Mouse (Mus musculus) A20 (cell line): ENCODE data around the gene Cd24a.

Experiments used
- DNase-seq: peaks from one replicate; pipeline ENCODE4 v3.0.0-alpha.2; 2011; ENCODE audit warnings: low read depth, low spot score

Gene Cd24a

DNA sequence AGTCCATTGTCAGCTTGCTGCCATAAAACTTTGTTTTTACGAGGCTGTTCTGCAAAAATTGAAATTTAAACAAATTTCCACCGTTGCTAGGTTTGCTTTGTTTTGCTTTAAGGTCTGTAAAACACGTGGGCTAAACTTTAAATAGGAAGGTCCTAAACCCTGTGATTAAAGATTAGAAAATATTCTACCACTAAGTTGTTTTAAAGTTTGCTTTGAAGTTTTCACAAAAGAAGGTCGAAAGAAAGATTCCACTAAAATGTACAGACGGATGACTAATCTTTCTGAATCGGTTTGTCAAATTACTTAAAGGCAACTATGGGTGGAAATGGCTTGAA lies at the start of gene Cd24a:
Gene Cd24a, plus strand, starts transcription at position 288 of the 335 bp plus-strand sequence.
- no peak for DNase-seq

DNA sequence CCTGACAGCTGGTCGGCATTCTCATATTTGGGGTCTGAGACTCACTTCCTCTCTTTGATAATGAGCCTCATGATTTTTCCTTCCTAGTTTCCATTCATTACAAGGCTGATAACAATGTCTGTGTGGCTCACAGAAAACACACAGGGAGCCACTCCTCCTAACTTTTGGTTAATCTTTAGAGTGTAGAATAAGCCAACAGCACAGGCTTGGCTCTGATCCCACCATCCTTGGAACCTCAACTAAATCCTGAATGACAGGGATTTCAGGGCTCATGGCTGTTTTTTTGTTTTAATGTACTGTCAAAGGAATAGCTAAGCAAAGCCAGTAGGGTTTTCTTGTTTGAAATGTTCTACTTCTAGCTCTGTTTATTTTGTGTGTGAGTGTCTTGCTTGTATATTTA lies 43.7 kb upstream of the Cd24a start:
- no peak for DNase-seq

DNA sequence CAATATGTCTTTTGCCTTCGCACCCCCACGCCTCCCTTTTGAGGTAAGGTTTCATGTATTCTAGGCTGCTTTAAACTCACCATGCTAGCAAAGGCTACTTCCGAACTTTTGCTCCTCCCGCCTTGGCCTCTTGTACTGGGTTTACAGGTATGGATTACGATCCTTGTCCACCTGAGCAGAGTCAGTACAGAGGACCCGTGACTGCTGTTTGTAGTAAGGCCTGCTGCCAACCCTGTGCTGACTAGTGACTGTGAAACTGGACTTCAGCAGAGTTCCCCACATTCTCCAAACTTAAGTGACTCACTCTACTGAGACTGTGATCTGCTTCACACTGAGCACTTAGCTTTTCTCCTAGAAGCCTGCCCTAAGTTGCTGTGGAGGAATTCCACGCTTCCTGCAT lies 40.4 kb upstream of the Cd24a start:
- no peak for DNase-seq

DNA sequence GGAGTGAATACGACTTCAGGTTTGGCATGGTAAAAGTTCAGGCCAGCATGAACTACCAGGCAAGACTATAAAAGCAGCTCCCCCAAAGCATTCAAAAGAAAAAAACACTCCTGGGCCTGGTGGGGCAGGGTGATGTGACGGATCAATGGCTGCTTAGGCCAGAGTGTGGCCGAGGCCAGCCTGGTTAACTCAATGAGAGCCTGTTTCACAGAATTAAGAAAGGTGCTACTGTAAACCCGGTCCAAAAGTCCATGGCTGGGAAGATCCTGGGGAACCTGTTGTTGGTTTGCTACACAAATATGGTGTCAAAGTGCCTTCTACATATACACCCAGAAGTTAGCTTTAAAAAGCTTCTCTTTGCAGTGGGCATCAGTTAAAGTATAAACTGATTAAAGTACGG lies 39.3 kb upstream of the Cd24a start:
- DNase-seq: no peak

DNA sequence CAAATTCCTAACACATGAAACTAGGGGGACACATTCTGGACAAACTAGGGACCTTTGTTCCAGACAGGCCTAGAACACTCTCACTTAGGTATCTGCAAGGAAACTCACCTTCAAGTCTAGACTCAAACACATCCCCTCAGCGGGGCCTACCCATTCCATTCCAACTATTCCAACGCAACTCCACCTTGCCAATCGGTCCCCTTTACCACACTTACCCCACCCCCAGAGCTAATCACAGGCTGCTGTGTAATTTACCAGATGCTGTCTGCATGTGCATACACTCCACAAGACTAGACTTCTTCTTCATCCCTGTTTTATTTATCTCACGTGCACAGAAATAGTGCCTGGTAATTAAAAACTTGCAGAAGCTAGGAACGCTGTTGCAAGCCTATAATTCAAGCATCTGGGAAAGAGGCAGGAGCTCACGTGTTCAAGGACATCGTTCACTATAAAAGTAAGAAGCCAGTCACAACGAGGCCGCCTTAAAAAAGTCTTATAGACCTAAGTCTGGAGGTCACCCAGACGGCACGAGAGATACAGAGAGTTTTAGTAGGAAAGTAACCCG lies 38.3 kb upstream of the Cd24a start:
- DNase-seq: no peak

DNA sequence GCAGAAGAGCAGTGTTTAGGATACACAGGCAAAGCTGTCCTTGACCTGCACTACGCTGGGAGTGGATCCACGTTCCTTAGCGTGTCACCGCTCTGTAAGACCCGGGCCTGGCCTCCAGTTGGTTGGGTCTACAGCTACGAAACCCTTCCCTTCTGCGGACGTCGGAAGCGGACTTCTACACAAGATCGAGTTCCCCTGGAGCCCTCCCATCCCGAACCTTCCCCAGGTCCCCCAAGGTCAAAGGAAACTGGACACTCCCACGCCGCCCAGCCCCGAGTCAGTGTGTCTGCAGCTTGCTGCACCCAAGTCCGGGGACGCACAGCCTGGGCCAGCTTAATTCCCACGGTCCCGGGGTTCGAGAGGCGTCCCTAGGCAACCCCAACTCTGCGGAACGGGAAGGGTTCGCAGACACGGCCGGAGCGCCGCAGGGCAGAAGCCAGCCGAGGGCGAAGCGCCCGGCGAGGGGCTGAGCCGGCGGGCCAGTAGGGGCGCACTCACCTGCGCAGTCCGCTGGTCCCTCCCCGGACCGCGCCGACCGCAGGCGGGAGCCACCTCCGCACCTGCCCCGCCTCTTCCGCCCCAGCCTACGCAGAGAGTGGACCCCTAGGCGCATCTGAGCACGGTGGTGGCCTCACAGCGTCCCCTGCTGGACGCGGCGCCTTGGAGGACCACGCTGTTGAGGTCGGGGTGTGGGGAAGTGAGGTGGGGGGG lies 37.5 kb upstream of the Cd24a start, which contains the start of gene 1700021F05Rik:
Gene 1700021F05Rik, minus strand, starts transcription at position 553 of the 711 bp plus-strand sequence.
- DNase-seq: peak; percentile 97

DNA sequence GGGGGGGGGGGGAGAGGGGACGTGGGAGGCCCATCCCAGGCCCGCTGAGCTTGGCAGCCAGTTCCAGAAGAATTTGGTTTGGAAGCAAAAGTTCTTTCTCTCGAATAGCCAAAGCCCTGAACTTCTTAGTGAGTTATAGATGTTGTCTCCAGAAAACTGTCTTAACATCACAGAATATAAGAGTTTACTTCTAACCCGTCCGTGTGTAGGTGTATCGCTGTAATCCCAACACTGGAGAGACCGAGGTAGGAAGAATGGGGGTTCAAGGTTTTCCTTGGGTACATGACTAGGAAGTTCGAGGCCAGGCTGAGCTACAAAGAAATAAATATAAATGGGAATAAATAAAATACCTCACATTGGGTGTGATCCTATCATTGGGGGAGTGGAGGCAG lies 36.9 kb upstream of the Cd24a start:
- no peak for DNase-seq

DNA sequence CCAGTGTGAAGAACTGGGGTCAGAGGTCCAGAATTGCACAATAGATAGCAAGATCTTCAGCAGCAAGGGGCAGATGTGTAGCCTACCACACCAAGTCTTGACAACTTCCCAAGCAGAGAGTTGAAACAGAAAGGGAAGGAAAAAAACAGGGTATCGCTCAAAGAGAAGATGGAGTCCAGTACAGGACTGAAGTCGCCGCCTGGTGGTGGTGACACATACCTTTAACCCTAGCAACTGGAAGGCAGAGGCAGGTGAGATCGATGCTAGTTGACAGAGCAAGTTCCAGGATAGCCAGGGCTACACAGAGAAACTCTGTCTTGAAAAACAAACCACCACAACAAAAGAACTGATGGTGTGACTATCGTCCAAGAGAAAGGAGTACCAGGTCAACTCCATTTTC lies 28.7 kb upstream of the Cd24a start:
- peak; percentile 71 for DNase-seq

DNA sequence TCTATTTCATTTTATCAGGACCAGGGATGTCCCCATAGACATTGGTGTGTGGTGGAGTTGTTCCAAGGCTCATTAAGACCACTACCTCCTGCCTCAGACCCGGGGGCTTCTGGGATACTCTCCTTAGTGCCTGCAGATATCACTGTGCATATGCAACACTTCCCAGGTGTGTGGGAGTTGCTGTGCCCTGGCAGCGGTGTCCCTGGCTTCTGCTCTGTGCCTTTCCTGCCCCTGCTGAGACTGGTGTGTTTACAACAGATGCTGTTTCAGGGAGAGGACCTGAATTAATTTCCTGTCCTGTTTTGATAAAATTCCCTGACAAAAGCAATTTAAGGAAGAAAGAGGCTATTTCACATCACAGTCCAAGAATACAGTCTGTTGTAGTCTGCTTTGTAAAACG lies 27.2 kb upstream of the Cd24a start:
- DNase-seq: no peak

DNA sequence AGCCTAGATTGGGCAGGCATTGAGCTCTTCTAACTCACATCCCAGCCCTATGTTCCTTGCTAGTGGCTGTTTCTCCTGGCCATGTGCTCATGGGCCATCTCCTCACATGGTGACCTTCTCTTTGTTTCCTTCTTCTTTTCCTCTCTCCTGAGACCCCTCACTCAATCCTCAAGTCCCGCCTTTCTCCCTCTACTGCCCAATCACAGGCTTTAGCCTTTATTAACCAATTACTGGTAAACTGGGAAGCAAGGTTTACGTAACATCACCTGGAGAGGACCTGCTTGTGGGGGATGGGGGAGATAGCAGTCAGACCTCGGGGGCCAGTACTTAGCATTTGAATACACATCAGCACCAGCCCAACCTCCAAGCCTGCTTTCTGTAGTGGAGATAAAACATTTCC lies 26.7 kb upstream of the Cd24a start:
- DNase-seq: no peak

DNA sequence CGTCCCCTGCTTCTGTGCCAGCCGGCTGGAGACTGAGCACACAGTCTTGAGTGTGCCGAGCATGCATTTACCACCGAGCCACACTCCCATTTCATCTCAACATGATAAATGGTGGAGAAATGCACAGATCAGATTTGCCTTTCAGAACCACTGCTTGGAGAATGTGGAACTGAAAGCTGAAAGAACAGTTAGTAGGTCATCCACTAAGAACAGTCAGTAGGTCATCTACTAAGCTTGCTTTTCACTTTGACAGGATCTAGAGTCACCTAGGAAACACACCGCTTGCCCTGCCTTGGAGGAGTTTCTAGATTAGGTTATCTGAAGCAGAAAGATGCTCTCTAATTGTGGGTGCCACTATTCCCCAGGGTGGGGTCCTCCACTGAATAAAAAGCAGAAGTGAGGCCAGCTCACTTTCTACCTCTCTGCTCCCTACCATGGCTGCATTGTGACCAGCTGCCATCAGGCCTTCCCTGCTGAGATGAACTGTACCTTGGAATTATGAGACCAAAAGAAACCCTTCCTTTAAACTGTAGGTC lies 20.4 kb upstream of the Cd24a start:
- DNase-seq: peak; percentile 72

DNA sequence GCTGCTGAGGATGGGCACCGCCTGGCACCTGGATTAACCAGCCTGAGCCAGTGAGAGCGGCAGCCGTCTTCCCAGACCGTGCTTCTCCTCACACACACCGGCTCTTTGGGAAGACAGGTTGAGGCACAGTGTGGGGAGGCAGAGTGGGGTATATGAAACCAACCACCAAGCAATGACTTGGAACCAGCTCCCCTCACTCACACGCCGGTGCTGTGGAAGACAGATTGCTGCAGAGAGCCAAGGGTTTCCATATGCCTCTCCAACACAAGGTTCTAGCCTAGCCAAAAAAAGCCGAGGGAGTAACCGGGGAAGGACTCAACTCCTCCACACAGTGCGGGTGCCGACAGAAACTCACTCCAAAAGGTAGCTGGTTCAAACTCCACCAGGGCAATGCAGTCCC lies 18.8 kb upstream of the Cd24a start:
- DNase-seq: no peak

DNA sequence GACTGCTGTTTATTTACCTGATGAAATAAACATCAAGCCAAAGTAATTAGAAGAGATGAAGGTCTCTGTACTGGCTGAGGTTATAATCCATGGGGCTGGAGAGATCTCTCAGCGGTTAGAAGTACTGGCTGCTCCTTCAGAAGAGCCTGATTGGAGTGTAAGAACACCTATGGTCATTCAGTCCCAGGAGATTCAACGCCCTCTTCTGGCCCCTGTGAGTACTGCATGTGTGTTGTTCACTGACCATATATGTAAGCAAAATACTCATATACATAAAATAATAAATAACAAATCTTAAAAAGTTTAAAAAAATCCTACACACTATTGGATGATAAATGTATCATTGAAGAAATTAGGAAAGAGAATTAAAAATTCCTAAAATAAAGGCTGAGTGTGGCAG lies 17.3 kb upstream of the Cd24a start:
- DNase-seq: peak; percentile 56

DNA sequence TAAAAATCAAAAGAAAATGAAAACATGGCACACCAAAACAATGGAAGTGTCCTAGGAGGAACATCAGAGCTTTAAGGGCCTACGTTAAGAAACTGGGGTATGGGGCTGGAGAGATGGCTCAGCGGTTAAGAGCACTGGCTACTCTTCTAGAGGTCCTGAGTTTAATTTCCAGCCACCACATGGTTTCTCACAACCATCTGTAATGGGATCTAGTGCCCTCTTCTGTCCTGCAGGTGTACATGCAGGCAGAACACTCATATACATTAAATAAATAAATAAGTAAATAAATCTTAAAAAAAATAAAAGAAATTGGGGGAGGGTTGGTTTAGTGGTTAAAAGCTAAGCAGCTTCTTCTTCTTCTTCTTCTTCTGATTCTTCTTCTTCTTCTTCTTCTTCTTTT lies 16.8 kb upstream of the Cd24a start:
- DNase-seq: no peak

DNA sequence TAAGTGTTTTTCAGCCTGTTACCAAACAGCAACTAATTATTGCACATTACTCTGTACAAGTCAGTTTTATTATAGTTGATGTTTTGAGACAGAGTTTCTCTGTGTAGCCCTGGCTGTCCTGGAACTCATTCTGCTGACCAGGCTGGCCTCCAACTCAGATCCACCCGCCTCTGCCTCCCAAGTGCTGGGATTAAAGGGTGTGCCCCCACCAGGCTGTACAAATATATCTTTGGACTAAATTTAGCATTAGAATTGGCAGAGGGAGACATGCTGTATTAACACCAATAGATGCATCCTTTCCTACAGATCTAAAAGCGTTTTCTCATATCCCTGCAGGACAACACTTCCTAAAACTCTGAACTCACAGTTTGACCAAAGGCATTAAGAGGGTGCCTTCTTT lies 3.7 kb upstream of the Cd24a start:
- DNase-seq: no peak

DNA sequence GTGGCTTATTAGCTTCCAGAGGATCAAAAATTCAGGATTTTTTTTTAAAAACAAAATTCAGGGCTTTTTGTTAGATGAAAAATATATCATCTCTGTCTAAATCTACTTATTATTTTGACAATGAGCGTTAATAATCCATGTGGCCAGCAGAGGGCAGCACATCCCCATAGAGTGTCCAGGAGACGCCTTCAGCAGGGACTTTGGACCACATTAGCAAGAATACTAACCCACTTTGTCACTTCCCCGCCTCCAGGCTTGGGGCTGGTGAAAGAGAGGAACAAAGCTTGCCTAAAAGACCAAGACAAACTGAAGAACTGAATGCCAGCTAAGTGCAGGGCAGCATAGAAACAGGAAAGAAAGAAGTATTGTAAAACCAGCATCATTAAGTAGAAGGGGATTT lies 3.1 kb upstream of the Cd24a start:
- DNase-seq: peak; percentile 86

DNA sequence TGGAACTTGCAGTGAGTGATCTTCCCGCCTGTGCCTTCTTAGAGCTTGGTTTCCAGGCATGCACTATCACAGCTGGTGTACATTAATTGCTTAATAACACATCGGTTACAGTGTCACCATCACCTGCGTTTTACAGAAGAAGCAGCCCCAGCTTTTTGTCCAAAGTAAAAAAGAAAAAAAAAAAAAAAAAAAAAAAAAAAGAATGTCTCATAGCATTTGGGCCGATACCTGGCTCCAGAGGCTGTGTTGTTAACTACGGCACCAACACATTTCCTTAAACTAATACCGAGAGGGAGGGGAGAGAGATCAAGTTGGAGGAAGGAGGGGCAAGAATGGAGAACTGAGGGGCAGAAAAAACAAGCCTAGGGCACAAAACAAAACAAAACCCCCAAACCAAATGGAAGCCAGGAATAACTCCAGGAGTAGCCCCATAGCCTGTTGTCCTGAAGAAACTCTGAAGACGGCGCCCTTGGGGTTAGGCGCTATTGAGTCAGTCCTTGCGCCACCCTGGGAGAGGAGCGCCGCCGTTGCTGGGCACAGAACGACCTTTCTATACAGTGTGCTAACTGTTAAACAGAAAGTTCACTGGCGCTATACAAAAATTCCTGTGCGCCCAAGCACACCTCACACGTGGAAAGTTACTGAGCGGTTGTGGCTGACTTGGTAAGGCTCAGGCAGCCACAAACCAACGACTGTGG lies 636 bp upstream of the Cd24a start:
- DNase-seq: peak; percentile 84

DNA sequence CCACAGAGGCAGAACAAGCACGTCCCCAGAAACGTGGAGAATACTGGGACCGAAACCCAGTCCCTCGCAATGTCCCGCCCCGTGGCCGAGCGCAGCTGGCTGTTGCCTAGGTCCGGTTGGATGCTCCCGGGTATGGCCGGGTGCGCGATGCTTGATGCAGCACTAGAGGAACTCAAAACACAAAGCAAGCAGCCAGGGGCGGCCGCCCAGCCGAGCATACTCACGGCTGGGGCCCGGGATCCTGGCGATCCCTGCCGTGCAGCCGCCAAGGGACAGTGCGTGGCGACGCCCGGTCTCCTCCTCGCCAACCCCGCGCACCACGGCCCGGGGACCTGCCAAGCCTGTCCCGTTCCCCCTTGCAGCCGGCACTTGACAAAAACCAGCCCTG lies 276 bp downstream of the Cd24a start:
- DNase-seq: peak; percentile 91

DNA sequence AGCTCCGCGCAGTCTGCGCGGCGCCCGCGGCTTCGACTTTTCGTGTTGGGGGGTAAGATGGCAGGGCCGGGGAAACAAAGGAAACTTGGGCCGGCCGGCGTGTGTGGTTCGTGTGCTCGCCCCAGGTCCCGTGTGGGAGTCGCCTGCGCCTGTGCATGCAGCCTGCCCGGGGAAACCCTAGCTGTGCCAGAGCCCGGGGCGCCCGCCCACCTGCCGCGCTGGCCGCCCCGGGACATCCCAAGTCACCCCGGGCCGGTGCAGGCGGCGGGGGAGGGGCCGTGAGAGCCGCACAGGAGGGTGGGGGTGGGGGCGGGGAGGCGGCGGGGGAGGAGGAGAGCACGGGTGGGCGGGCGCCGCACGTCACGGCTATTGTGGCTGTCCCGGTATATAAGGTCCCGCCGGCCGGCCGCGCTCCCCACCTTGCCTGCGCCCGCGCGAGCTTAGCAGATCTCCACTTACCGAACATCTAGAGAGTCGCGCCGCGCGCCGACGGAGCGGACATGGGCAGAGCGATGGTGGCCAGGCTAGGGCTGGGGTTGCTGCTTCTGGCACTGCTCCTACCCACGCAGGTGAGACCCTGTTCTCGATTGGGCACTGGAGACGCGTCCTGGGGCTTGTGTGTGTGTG lies 783 bp downstream of the Cd24a start:
- peak; percentile 91 for DNase-seq

DNA sequence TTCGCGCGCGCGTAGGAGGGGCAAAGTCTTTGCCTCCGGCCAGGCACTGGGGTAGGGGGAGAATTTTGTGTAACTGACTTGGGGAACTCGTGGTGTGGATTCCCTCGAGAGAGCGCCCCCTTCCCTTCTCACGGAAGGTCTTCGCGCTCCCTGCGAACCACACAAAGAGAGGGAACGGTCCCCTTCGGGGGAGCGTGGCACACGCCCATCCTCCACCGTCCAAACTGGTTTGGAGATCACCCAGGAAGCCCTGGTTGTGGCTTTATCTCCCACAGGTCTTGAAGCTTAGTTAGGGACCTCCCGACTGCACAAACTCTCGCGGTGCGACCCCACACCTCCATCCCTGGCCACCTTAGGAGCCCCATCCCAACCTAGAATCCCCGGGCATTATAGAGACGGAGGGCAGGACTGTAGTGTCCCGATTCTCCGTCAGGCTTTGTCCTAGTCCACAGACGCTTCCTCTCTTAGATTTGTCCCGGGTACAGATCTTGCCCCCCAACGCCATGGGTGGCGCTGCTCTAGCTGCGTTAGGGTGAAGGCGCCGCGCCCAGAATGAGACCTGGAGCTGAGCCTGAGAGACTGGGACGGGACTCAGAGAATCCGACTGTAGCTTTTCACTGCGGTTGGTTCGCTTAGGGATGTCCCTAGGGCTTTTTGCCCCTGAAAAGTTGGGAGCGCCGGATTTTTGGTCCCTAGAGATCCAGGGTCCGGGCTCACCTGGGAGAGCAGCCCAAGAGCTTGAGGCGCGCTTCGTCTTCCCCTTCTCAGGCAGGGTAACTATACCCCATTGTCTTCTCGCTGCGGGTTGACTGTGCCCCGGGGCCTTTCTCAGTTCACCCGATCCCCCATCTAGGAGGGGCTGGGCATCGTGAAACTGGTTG lies 1.5 kb downstream of the Cd24a start:
- DNase-seq: peak; percentile 86

DNA sequence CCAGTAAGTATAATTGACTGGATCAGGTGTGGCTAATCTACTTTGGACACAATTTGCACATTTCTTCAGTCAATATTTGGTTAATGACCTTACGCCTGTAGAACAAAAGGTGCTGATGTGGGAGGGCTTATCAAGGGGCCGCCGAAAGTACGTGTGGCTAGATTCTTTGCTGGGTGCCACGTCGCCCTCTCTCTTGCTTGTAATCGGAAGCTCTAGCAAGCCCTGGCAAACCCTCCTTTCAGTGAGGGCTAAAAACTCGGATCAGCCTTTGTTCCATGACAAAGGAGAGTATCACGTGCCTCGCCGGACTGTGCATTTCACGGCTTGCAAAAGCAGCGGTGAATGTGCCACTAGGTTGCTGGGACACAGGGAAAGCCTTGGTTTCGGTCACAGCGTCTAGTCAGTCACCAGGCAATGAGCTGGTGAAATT lies 2.6 kb downstream of the Cd24a start:
- peak; percentile 43 for DNase-seq
